Mouse (Mus musculus) erythroblast, embryonic 14.5 days (primary cell): Measurements from ENCODE around the gene Lrrc37a. TPM values are rescaled to one million over a fixed set of nuclear protein-coding genes. Genes with fewer than 3 reads are reported as not detected.

Source experiments
- H3K27me3 ChIP-seq: 2 replicates; pipeline ENCODE4 v1.6.1; 2012; ENCODE audit warnings: inconsistent platforms; ENCODE audit not compliant: control insufficient read depth
- H3K36me3 ChIP-seq: 2 replicates; pipeline ENCODE4 v1.6.1; 2012; ENCODE audit warnings: mild to moderate bottlenecking, inconsistent platforms; ENCODE audit not compliant: control insufficient read depth
- H3K4me1 ChIP-seq: 2 replicates; pipeline ENCODE4 v1.6.1; 2012; ENCODE audit warnings: inconsistent platforms; ENCODE audit not compliant: control insufficient read depth
- H3K4me3 ChIP-seq: replicated peaks from 2 replicates; pipeline ENCODE3; 2012; ENCODE audit warnings: moderate library complexity, mild to moderate bottlenecking, inconsistent platforms
- H3K9me3 ChIP-seq: 2 replicates; pipeline ENCODE4 v1.6.1; 2012; ENCODE audit warnings: low read length, inconsistent platforms, mixed read lengths; ENCODE audit not compliant: control insufficient read depth
- GATA1 ChIP-seq: IDR thresholded peaks from 2 replicates; pipeline ENCODE4 v1.6.1; 2012; ENCODE audit warnings: low read length, inconsistent platforms, mixed read lengths
- TAL1 ChIP-seq: IDR thresholded peaks from 3 replicates; pipeline ENCODE4 v1.6.1; 2012; ENCODE audit warnings: low read length, inconsistent platforms, mixed read lengths
- polyA plus RNA-seq: library from polyadenylated mRNA; stranded (reverse); fragments of >175 nt; gene quantifications from 2 replicates; pipeline ENCODE4 v1.2.3, GENCODE M21; 2012

Lrrc37a gene
- polyA plus RNA-seq, 1 experiment, result under 0.01 TPM

GRCm38 (mm10) chr11:103404618-103405017, 99.8 kb downstream of the Lrrc37a start:
- TF ChIP-seq TAL1, result no peak
- TF ChIP-seq GATA1, result no peak
- no peaks in the 10 kb centered on the region for H3K27me3 ChIP-seq
- H3K9me3 ChIP-seq, result peaks cover 5% of the 10 kb centered on the region
- peaks cover 54% of the 10 kb centered on the region for H3K36me3 ChIP-seq
- H3K4me1 ChIP-seq, result peaks cover 14% of the 10 kb centered on the region
- no peak overlapping the region for H3K4me3 ChIP-seq

- Histone ChIP-seq H3K9me3 (peaks cover 5% of the 10 kb centered on the region), H3K4me1 (peaks cover 14% of the 10 kb centered on the region), H3K4me3 (no peak overlapping the region), H3K27me3 (no peaks in the 10 kb centered on the region), H3K36me3 (peaks cover 53% of the 10 kb centered on the region)
- TF ChIP-seq TAL1 (no peak), GATA1 (no peak)
These were observed 100.6 kb downstream of the Lrrc37a start for GRCm38 (mm10) chr11:103403776-103404175.

- Histone ChIP-seq H3K27me3 (no peaks in the 10 kb centered on the region), H3K4me1 (peaks cover 14% of the 10 kb centered on the region), H3K4me3 (no peak overlapping the region), H3K9me3 (peaks cover 5% of the 10 kb centered on the region), H3K36me3 (peaks cover 48% of the 10 kb centered on the region)
- TF ChIP-seq TAL1 (no peak), GATA1 (no peak)
These were observed 101.7 kb downstream of the Lrrc37a start for GRCm38 (mm10) chr11:103402738-103403137.

GRCm38 (mm10) chr11:103402198-103402597, 102.2 kb downstream of the Lrrc37a start:
- peaks cover 14% of the 10 kb centered on the region for H3K4me1 ChIP-seq
- no peaks in the 10 kb centered on the region for H3K27me3 ChIP-seq
- peaks cover 48% of the 10 kb centered on the region for H3K36me3 ChIP-seq
- H3K4me3 ChIP-seq, result no peak overlapping the region
- TF ChIP-seq GATA1 (no peak), TAL1 (no peak)
- H3K9me3 ChIP-seq, result peaks cover 5% of the 10 kb centered on the region

Other genes starting within 250 kb of the Lrrc37a start
- gene Map3k14, start 237.1 kb downstream of the Lrrc37a start, polyA plus RNA-seq, result 0.01 and 0.04 TPM in 2 replicates
- 0.27 and 0.48 TPM in 2 replicates for gene Arhgap27, start 140.9 kb downstream of the Lrrc37a start, polyA plus RNA-seq
- 0.51 and 0.58 TPM in 2 replicates for gene Plekhm1, start 91.9 kb downstream of the Lrrc37a start, polyA plus RNA-seq
- 0.01 TPM in 1 of 2 replicates, not detected in the other for gene Gm884, start 116.5 kb upstream of the Lrrc37a start, polyA plus RNA-seq
- gene Lyzl6, start 134.3 kb upstream of the Lrrc37a start, polyA plus RNA-seq, result not detected in 2 replicates
- not detected in 2 replicates for gene Rprml, start 145.0 kb upstream of the Lrrc37a start, polyA plus RNA-seq
- 0.70 and 0.79 TPM in 2 replicates for gene Gosr2, start 193.3 kb upstream of the Lrrc37a start, polyA plus RNA-seq
- gene Wnt9b, start 245.2 kb upstream of the Lrrc37a start, polyA plus RNA-seq, result not detected in 2 replicates